Mouse (Mus musculus) kidney, embryonic 15.5 days (tissue): ENCODE data around the gene Acp1. TPM values are rescaled to one million over a fixed set of nuclear protein-coding genes. Genes with fewer than 3 reads are reported as not detected.

Experiments
- ATAC-seq: fragments of 200-750 bp; cut with Nextera tagmentation; replicated peaks from 2 replicates; pipeline ENCODE4 v1.8.0; 2017; ENCODE audit warnings: moderate TSS enrichment; ENCODE audit not compliant: low FRiP score
- H3K27ac ChIP-seq: fragments of 300-500 bp; sonication (generic); 2 replicates; pipeline ENCODE4 v1.5.1; 2015; ENCODE audit warnings: mild to moderate bottlenecking, inconsistent platforms
- H3K27me3 ChIP-seq: fragments of 300-500 bp; sonication (generic); 2 replicates; pipeline ENCODE4 v1.6.1; 2015; ENCODE audit warnings: inconsistent platforms
- H3K36me3 ChIP-seq: fragments of 300-500 bp; sonication (generic); 2 replicates; pipeline ENCODE4 v1.6.1; 2015; ENCODE audit warnings: inconsistent platforms
- H3K4me1 ChIP-seq: fragments of 300-500 bp; sonication (generic); 2 replicates; pipeline ENCODE4 v1.6.1; 2015; ENCODE audit warnings: inconsistent platforms
- H3K4me2 ChIP-seq: fragments of 300-500 bp; sonication (generic); 2 replicates; pipeline ENCODE4 v1.6.1; 2015; ENCODE audit warnings: moderate library complexity, mild to moderate bottlenecking, inconsistent platforms
- H3K4me3 ChIP-seq: fragments of 300-500 bp; sonication (generic); replicated peaks from 2 replicates; pipeline ENCODE4 v1.5.1; 2015; ENCODE audit warnings: mild to moderate bottlenecking, inconsistent platforms
- H3K9ac ChIP-seq: fragments of 300-500 bp; sonication (generic); 2 replicates; pipeline ENCODE4 v1.6.1; 2015; ENCODE audit warnings: mild to moderate bottlenecking, inconsistent platforms
- H3K9me3 ChIP-seq: fragments of 300-500 bp; sonication (generic); replicated peaks from 2 replicates; pipeline ENCODE4 v1.6.1; 2016; ENCODE audit warnings: inconsistent platforms
- WGBS: fragments of 180-500 bp; shearing (Covaris S2); methylation state at CpG from one replicate; pipeline ENCODE4 v1.1.7; 2015; ENCODE audit warnings: mixed read lengths; 5-methylcytosine and 5-hydroxymethylcytosine counted together
- polyA plus RNA-seq: library from polyadenylated mRNA; unstranded; fragments of >200 nt; fragmentation: Nextera tagmentation; extraction: Ambion mirVana; gene quantifications from 2 replicates; pipeline ENCODE4 v1.2.1, GENCODE M21; 2015

Acp1 gene
- polyA plus RNA-seq, 1 experiment from 2014 or later: 168 TPM

DNA sequence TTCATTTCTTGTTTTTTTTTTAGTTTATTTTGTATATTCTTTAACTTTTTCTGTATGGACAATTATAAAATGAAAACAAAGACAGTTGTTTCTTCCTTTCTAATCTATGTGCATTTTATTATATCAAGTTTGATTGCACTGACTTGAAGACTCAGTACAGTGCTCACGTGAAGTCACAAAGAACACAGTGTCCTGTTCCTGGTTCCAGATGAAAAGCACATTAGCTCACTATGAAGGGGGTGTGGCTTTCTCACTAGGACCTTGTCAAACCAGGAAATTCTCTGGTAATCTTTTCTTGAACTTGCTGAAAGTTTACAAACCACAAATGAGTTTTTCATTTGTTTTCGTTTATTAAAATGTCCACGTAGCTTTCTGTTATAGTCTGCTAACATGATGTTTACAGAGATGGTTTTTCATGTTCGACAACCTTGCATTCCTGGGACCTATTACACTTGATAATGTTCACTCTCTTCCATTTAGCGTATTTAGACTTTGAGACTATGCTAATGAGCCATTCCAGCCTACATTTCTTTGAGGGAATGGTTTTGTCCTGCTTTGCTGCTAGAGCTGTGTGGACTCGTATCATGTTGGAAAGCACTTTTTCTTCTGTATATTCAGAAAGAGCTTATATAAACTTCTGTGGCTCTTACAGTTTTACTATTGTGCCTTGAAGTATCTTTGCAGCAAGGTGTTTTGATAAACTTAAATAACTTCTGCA is 55.8 kb downstream of the Acp1 start:
- no peaks in the 10 kb centered on the region for H3K36me3 ChIP-seq
- no peak overlapping the region for H3K27ac ChIP-seq
- no peak overlapping the region for H3K4me2 ChIP-seq
- H3K4me3 ChIP-seq: no peak overlapping the region
- no peak for ATAC-seq
- no peaks in the 10 kb centered on the region for H3K27me3 ChIP-seq
- H3K4me1 ChIP-seq: no peaks in the 10 kb centered on the region
- no peaks in the 10 kb centered on the region for H3K9me3 ChIP-seq
- no peak overlapping the region for H3K9ac ChIP-seq
- 79% methylated on average over 6 of the region's 6 CpGs for WGBS

- Histone ChIP-seq H3K4me3 (no peak overlapping the region), H3K27ac (no peak overlapping the region), H3K9ac (no peak overlapping the region), H3K36me3 (no peaks in the 10 kb centered on the region), H3K27me3 (no peaks in the 10 kb centered on the region), H3K9me3 (no peaks in the 10 kb centered on the region), H3K4me1 (no peaks in the 10 kb centered on the region), H3K4me2 (no peak overlapping the region)
- ATAC-seq: no peak
- 91% methylated on average over 6 of the region's 6 CpGs for WGBS
Observed at GRCm38 (mm10) chr12:30851871-30852270, 59.5 kb downstream of the Acp1 start.

- Histone ChIP-seq H3K4me2 (no peak overlapping the region), H3K36me3 (no peaks in the 10 kb centered on the region), H3K4me3 (no peak overlapping the region), H3K9ac (no peak overlapping the region), H3K4me1 (no peaks in the 10 kb centered on the region), H3K9me3 (no peaks in the 10 kb centered on the region), H3K27me3 (no peaks in the 10 kb centered on the region), H3K27ac (no peak overlapping the region)
- WGBS: 66% methylated on average over 2 of the region's 2 CpGs
- ATAC-seq: no peak
Observed at GRCm38 (mm10) chr12:30850902-30851301, 60.5 kb downstream of the Acp1 start.

- Histone ChIP-seq H3K4me2 (no peak overlapping the region), H3K27me3 (no peaks in the 10 kb centered on the region), H3K4me1 (no peaks in the 10 kb centered on the region), H3K27ac (no peak overlapping the region), H3K9me3 (no peaks in the 10 kb centered on the region), H3K4me3 (no peak overlapping the region), H3K36me3 (no peaks in the 10 kb centered on the region), H3K9ac (no peak overlapping the region)
- peak; percentile 88 for ATAC-seq
- 59% methylated on average over 1 of the region's 1 CpGs for WGBS
Observed at GRCm38 (mm10) chr12:30848521-30848920, 62.9 kb downstream of the Acp1 start.

Other genes starting within 250 kb of the Acp1 start
- gene Alkal2, start 27.3 kb downstream of the Acp1 start, polyA plus RNA-seq: 0.12 and 0.55 TPM in 2 replicates
- gene Sh3yl1, start 79 bp upstream of the Acp1 start, polyA plus RNA-seq: 25.2 and 27.5 TPM in 2 replicates
- gene Fam110c, start 162.3 kb upstream of the Acp1 start, polyA plus RNA-seq: 4.7 and 4.9 TPM in 2 replicates